Mouse (Mus musculus) cortical plate, adult 2 months (tissue): ENCODE data around the gene Plek. TPM values are rescaled to one million over a fixed set of nuclear protein-coding genes. Genes with fewer than 3 reads are reported as not detected.
"Not testable (repeated sequence)": the region's sequence is repeated elsewhere in the genome, so short reads cannot be mapped to it uniquely, and the experiment has no call there.

Experiments used
- H3K27ac ChIP-seq: fragments of 200-500 bp; 2 replicates; pipeline ENCODE4 v1.5.1; 2012; ENCODE audit warnings: low read length, control low read depth, inconsistent platforms; ENCODE audit not compliant: insufficient read depth
- H3K4me1 ChIP-seq: fragments of 200-500 bp; 2 replicates; pipeline ENCODE4 v1.6.1; 2011; ENCODE audit warnings: low read length; ENCODE audit not compliant: control insufficient read depth, insufficient read depth
- H3K4me3 ChIP-seq: fragments of 200-500 bp; 2 replicates; pipeline ENCODE4 v1.5.1; 2011; ENCODE audit warnings: mild to moderate bottlenecking, low read length, control low read depth; ENCODE audit not compliant: insufficient read depth
- CTCF ChIP-seq: fragments of 200-500 bp; IDR thresholded peaks from 2 replicates; pipeline ENCODE4 v1.5.1; 2011; ENCODE audit warnings: mild to moderate bottlenecking, control low read depth, low read length; ENCODE audit not compliant: insufficient read depth; ENCODE audit errors: extremely low read depth
- POLR2A ChIP-seq: fragments of 200-500 bp; IDR thresholded peaks from 2 replicates; pipeline ENCODE4 v1.6.1; 2011; ENCODE audit warnings: mild to moderate bottlenecking, low read length, control low read depth; ENCODE audit not compliant: insufficient read depth; ENCODE audit errors: extremely low read depth
- polyA plus RNA-seq: library from polyadenylated mRNA; depleted of rRNA; stranded (reverse); fragments of >200 nt; gene quantifications from 2 replicates; pipeline ENCODE4 v1.2.3, GENCODE M21; 2012

Gene Plek
- polyA plus RNA-seq, 1 experiment: 6.2 TPM

- TF ChIP-seq POLR2A (no peak), CTCF (no peak)
- Histone ChIP-seq H3K4me1 (no peaks in the 10 kb centered on the region; the same call in 1 of the 2 replicates), H3K27ac (no peak overlapping the region), H3K4me3 (no peak overlapping the region)
These were observed 6.4 kb downstream of the Plek start for GRCm38 (mm10) chr11:17045806-17046205.

DNA sequence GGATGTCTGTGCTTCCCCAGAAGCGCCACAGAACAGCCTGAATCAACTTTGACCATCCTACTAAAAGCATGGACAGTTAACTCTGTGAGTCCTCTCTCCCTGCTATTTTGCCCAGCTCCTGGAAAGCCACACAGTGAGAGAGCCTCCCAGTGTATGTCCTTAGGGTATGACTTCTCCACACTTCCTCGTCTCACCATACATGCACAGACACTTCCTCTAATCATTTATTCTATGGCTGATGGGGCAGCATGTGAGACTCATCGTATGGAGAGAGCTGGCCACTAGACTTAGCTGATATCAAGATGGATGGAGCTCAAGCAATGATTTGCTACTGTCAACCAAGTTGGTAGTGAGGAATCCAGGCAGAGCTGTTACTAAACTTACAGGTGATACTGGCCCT lies 28.2 kb downstream of the Plek start:
- H3K4me1 ChIP-seq: no peaks in the 10 kb centered on the region
- TF ChIP-seq CTCF (no peak), POLR2A (no peak)
- no peak overlapping the region for H3K4me3 ChIP-seq
- H3K27ac ChIP-seq: no peak overlapping the region

DNA sequence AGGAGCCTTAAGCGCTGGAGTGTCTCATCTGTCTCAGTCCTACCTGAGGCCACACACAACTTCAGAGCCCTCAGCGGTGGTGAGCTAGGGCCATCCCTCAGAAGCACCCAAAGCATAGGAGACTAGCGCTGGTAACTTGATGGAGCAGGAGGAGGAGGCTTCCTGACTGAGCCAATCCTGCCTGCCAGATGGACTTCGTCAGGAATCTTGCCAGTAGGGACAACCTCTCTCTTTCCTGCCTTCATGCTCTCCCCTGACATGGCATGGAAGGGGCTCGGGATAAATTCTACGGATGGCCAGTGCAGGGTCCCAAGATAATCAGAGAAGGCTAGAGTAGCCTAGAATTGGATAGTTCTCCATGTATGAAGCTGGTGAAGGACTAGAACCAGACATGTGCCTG lies 29.0 kb downstream of the Plek start:
- Histone ChIP-seq H3K4me1 (no peaks in the 10 kb centered on the region), H3K4me3 (no peak overlapping the region), H3K27ac (no peak overlapping the region)
- TF ChIP-seq POLR2A: no peak
- TF ChIP-seq CTCF: no peak

- no peak for TF ChIP-seq POLR2A
- TF ChIP-seq CTCF: 0 out of 2 replicates have a peak, but pooled peaks have one; percentile 4
- Histone ChIP-seq H3K27ac (no peak overlapping the region), H3K4me3 (no peak overlapping the region), H3K4me1 (no peaks in the 10 kb centered on the region)
These were observed 32.9 kb downstream of the Plek start for GRCm38 (mm10) chr11:17019328-17019727.

- Histone ChIP-seq H3K27ac (no peak overlapping the region), H3K4me3 (no peak overlapping the region), H3K4me1 (no peaks in the 10 kb centered on the region; the same call in 1 of the 2 replicates)
- TF ChIP-seq POLR2A (no peak), CTCF (no peak)
These were observed 39.2 kb downstream of the Plek start for GRCm38 (mm10) chr11:17012948-17013347.

GRCm38 (mm10) chr11:17008498-17008941 lies 43.7 kb downstream of the Plek start:
- Histone ChIP-seq H3K27ac (no peak overlapping the region), H3K4me1 (peaks cover 2% of the 10 kb centered on the region; the same call in 1 of the 2 replicates), H3K4me3 (no peak overlapping the region; the same call in 1 of the 2 replicates)
- TF ChIP-seq CTCF (no peak), POLR2A (no peak)

DNA sequence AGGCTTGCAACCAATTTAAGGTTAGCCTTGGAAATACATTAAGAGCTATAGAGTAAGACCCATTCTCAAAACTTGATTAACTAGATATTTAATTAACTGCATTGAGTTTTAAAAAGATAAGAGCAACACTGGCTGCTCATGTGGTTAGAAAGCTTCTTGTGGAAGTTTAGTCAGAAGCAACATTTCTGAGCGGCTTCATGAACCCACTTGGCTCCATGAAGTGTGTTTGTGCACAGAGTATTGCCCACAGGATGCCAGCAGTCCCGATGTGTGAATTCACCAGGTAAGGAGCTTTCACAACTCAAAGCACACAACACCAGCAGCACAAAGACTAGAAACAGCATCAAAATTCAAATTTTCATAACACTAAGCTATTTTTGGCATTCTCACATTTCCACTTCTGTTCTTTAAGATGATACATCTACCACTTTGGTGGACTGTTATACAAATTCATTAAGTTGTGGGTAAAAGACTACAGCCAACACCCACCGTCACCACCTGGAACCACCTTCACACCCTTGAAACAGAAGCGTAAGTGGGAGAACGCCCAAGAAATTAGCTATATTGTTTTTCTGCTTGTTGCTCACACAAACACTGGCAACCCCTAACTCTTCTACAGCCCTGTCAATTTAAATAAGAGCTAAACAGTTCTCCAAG lies 44.5 kb downstream of the Plek start:
- Histone ChIP-seq H3K27ac (no peak overlapping the region), H3K4me1 (peaks cover 2% of the 10 kb centered on the region; the same call in 1 of the 2 replicates), H3K4me3 (0 out of 2 replicates have a peak overlapping the region, but pooled peaks have one; percentile 22)
- TF ChIP-seq POLR2A (no peak), CTCF (no peak)

GRCm38 (mm10) chr11:17006526-17006925 lies 45.7 kb downstream of the Plek start:
- H3K27ac ChIP-seq: peak overlapping the region; percentile 35; the same call in 1 of the 2 replicates
- H3K4me3 ChIP-seq, H3K4me1 ChIP-seq: not testable (repeated sequence)

GRCm38 (mm10) chr11:17004899-17005846 lies 47.0 kb downstream of the Plek start:
- no peak for TF ChIP-seq POLR2A
- no peak for TF ChIP-seq CTCF
- 0 out of 2 replicates have a peak, but pooled peaks cover 2% of the 10 kb centered on the region for H3K4me1 ChIP-seq
- no peak overlapping the region for H3K4me3 ChIP-seq
- peak overlapping the region; percentile 46; the same call in 1 of the 2 replicates for H3K27ac ChIP-seq
